Mouse (Mus musculus) midbrain, embryonic 15.5 days (tissue): Measurements from ENCODE around the gene Abca7. TPM values are rescaled to one million over a fixed set of nuclear protein-coding genes. Genes with fewer than 3 reads are reported as not detected.

ENCODE experiments used
- ATAC-seq: fragments of 200-750 bp; cut with Nextera tagmentation; replicated peaks from 2 replicates; pipeline ENCODE4 v1.8.0; 2017; ENCODE audit warnings: moderate TSS enrichment
- H3K27ac ChIP-seq: fragments of 300-500 bp; sonication (generic); 2 replicates; pipeline ENCODE4 v1.5.1; 2015; ENCODE audit warnings: mild to moderate bottlenecking, inconsistent platforms
- H3K27me3 ChIP-seq: fragments of 300-500 bp; sonication (generic); replicated peaks from 2 replicates; pipeline ENCODE4 v1.6.1; 2015; ENCODE audit warnings: inconsistent platforms
- H3K36me3 ChIP-seq: fragments of 300-500 bp; sonication (generic); replicated peaks from 2 replicates; pipeline ENCODE4 v1.6.1; 2015; ENCODE audit warnings: inconsistent platforms
- H3K4me1 ChIP-seq: fragments of 300-500 bp; sonication (generic); 2 replicates; pipeline ENCODE4 v1.6.1; 2015; ENCODE audit warnings: inconsistent platforms
- H3K4me2 ChIP-seq: fragments of 300-500 bp; sonication (generic); 2 replicates; pipeline ENCODE4 v1.6.1; 2015; ENCODE audit warnings: inconsistent platforms, mild to moderate bottlenecking, moderate library complexity
- H3K4me3 ChIP-seq: fragments of 300-500 bp; sonication (generic); 2 replicates; pipeline ENCODE4 v1.5.1; 2015; ENCODE audit warnings: mild to moderate bottlenecking, inconsistent platforms
- H3K9ac ChIP-seq: fragments of 300-500 bp; sonication (generic); 2 replicates; pipeline ENCODE4 v1.6.1; 2015; ENCODE audit warnings: mild to moderate bottlenecking, inconsistent platforms
- H3K9me3 ChIP-seq: fragments of 300-500 bp; sonication (generic); 2 replicates; pipeline ENCODE4 v1.6.1; 2016; ENCODE audit warnings: inconsistent platforms
- WGBS: fragments of 180-500 bp; shearing (Covaris S2); methylation state at CpG from one replicate; pipeline ENCODE4 v1.1.7; 2015; ENCODE audit warnings: mixed read lengths; 5-methylcytosine and 5-hydroxymethylcytosine counted together
- polyA plus RNA-seq: library from polyadenylated mRNA; unstranded; fragments of >200 nt; fragmentation: Nextera tagmentation; extraction: Ambion mirVana; gene quantifications from 2 replicates; pipeline ENCODE4 v1.2.1, GENCODE M21; 2015

The Abca7 gene
- polyA plus RNA-seq, 1 experiment from 2014 or later = 4.8 TPM

DNA sequence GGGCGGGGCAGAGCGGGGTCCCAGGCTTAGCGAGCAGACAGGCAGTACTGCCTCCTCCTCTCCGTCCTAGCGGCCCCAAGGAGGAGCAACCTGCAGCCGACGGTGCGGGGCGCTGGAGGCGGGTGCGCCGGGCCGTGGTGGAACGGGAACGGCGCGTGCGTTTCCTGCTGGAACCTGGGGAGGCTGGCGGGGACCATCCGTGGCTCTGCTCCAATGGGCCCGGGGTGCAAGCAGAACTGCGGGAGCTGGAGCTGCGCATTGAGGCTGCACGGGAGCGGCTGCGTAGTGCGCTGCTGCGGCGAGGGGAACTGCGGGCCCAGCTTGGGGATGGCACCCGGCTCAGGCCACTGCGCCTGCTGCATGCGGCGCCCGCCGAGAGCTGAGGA, 19.6 kb upstream of the Abca7 start:
- H3K27me3 ChIP-seq = peaks cover 15% of the 10 kb centered on the region
- no peak overlapping the region for H3K4me3 ChIP-seq
- H3K9me3 ChIP-seq = no peaks in the 10 kb centered on the region
- no peak overlapping the region for H3K9ac ChIP-seq
- no peak overlapping the region for H3K4me2 ChIP-seq
- no peak overlapping the region for H3K27ac ChIP-seq
- 74% methylated on average over 36 of the region's 36 CpGs for WGBS
- H3K4me1 ChIP-seq = peaks cover 10% of the 10 kb centered on the region; the same call in 1 of the 2 replicates
- peaks cover 42% of the 10 kb centered on the region for H3K36me3 ChIP-seq
- no peak for ATAC-seq

- Histone ChIP-seq H3K27ac (no peak overlapping the region), H3K27me3 (peaks cover 9% of the 10 kb centered on the region; the same call in 1 of the 2 replicates), H3K4me1 (peaks cover 14% of the 10 kb centered on the region), H3K4me2 (no peak overlapping the region), H3K9me3 (no peaks in the 10 kb centered on the region), H3K9ac (no peak overlapping the region), H3K4me3 (no peak overlapping the region), H3K36me3 (peaks cover 42% of the 10 kb centered on the region)
- no peak for ATAC-seq
- WGBS = 79% methylated on average over 28 of the region's 28 CpGs
Measured at GRCm38 (mm10) chr10:79977324-79977723, 19.0 kb upstream of the Abca7 start.

DNA sequence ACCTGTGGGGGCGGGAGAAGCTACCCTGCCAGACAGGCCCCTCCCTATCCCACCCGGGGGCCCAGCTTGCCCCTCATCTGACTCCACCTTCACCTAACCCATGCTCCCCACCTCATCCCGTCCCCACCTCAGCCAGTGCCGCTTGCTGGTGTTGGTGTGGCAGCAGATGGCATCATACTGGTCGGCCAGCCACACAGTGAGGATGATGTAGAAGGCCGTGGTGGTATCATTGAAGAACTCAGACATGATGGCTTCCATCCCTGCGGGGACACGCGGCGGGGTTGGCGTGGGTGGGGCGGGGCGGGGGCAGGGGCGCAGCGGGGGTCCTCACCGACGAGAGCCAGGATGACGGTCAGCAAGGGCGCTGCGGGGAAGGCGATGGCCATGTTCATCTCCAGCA, 18.2 kb upstream of the Abca7 start:
- 94% methylated on average over 21 of the region's 21 CpGs for WGBS
- no peak overlapping the region for H3K4me3 ChIP-seq
- H3K9me3 ChIP-seq = no peaks in the 10 kb centered on the region
- ATAC-seq = no peak
- H3K4me2 ChIP-seq = no peak overlapping the region
- H3K27me3 ChIP-seq = peaks cover 1% of the 10 kb centered on the region; the same call in 1 of the 2 replicates
- no peak overlapping the region for H3K9ac ChIP-seq
- peaks cover 42% of the 10 kb centered on the region for H3K36me3 ChIP-seq
- no peak overlapping the region for H3K27ac ChIP-seq
- H3K4me1 ChIP-seq = peaks cover 21% of the 10 kb centered on the region

DNA sequence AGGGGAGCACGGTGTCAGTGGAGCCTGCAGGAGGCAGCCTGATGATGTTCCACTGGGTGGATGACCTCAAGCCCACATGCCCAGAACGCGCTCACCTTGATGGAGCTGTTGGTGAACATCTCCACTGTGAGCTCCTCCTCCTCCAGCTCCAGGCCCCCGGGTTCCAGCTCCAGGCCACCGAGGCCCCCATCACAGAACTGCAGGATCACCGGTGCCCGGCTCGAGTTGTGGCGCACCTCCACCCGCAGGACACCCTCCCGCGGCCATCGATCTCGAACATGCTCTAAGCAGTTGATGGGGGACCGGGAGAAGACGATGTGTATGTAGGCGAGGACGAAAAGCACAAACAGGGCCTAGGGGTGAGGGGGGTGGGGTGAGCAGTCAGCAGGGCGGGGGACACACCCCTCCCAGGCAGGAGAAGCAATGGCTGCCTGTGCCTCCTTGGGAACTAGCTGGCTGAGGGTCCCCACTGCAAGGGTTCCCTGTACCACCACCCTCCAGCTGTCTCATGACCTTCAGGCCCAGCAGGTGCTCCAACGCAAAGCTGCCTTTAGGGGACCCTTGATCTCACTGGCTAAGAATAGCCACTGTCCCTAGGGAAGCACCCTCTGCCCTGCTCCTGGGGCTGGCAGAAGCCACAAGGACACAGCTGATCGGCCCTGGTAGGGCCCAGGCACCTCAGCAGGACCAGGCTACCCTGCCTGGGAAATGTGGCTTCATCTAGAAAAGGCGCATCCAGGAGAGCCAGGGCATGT, 16.7 kb upstream of the Abca7 start:
- Histone ChIP-seq H3K4me1 (peaks cover 28% of the 10 kb centered on the region), H3K9ac (no peak overlapping the region), H3K27me3 (no peaks in the 10 kb centered on the region), H3K36me3 (peaks cover 42% of the 10 kb centered on the region), H3K27ac (no peak overlapping the region), H3K4me2 (no peak overlapping the region), H3K4me3 (no peak overlapping the region), H3K9me3 (no peaks in the 10 kb centered on the region)
- 91% methylated on average over 22 of the region's 22 CpGs for WGBS
- no peak for ATAC-seq

GRCm38 (mm10) chr10:79983205-79983604, 13.1 kb upstream of the Abca7 start:
- 71% methylated on average over 5 of the region's 5 CpGs for WGBS
- no peaks in the 10 kb centered on the region for H3K9me3 ChIP-seq
- H3K4me3 ChIP-seq = peak overlapping the region; percentile 74
- no peak for ATAC-seq
- peak overlapping the region; percentile 93 for H3K27ac ChIP-seq
- H3K9ac ChIP-seq = peak overlapping the region; percentile 89
- H3K4me1 ChIP-seq = peaks cover 47% of the 10 kb centered on the region
- H3K4me2 ChIP-seq = peak overlapping the region; percentile 79
- peaks cover 12% of the 10 kb centered on the region for H3K36me3 ChIP-seq
- peaks cover 15% of the 10 kb centered on the region for H3K27me3 ChIP-seq

GRCm38 (mm10) chr10:79983670-79984069, 12.6 kb upstream of the Abca7 start:
- no peaks in the 10 kb centered on the region for H3K9me3 ChIP-seq
- peak overlapping the region; percentile 79 for H3K4me2 ChIP-seq
- peaks cover 51% of the 10 kb centered on the region for H3K4me1 ChIP-seq
- H3K9ac ChIP-seq = peak overlapping the region; percentile 89
- 3% methylated on average over 18 of the region's 21 CpGs for WGBS
- H3K4me3 ChIP-seq = peak overlapping the region; percentile 74
- ATAC-seq = no peak
- peak overlapping the region; percentile 93 for H3K27ac ChIP-seq
- H3K27me3 ChIP-seq = peaks cover 20% of the 10 kb centered on the region
- H3K36me3 ChIP-seq = peaks cover 8% of the 10 kb centered on the region

DNA sequence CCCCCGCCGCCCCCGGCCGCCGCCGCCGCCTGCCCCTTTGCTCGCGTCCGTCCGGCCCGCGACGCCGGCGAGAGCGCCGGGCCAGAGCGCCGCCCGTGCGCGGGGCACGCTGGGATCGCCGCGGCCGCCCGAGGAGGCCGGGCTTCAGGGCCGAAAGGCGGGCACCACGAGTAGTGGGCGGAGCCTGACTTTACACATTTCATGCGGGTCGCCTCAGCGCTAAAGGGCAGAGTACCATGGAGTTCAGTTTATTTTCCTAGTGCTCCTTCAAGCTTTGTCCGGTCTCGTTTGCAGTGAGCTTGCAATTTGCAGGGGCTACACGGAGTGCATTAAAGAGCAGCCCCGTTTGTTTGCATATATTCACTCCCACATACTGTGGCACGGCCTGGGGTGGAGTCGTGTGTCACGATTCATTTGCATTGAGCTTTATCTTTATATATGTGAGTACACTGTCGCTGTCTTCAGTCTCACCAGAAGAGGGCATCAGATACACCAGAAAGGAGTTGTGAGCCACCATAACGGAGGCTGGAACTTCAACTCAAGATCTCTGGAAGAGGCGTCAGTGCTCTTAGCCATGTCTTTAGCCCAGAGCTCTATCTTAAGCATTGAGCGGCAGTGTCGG, 12.0 kb upstream of the Abca7 start, which contains the start of gene Tmem259:
Tmem259 (minus strand) TSS at position 136 of the 622 bp plus-strand sequence.
- WGBS = under 1% methylated on average over 48 of the region's 49 CpGs
- peak within 1 kb of the TSS; percentile 79 for H3K4me2 ChIP-seq
- peaks cover 26% of the 10 kb centered on the region for H3K27me3 ChIP-seq
- H3K36me3 ChIP-seq = 0 out of 2 replicates have a peak, but pooled peaks cover 1% of the 10 kb centered on the region
- H3K4me1 ChIP-seq = peaks cover 55% of the 10 kb centered on the region
- ATAC-seq = peak; percentile 83
- H3K27ac ChIP-seq = peak within 1 kb of the TSS; percentile 93
- H3K9ac ChIP-seq = peak within 1 kb of the TSS; percentile 89
- H3K9me3 ChIP-seq = no peaks in the 10 kb centered on the region
- peak within 1 kb of the TSS; percentile 74 for H3K4me3 ChIP-seq

- Histone ChIP-seq H3K4me2 (peak overlapping the region; percentile 79), H3K9me3 (no peaks in the 10 kb centered on the region), H3K27me3 (peaks cover 32% of the 10 kb centered on the region), H3K36me3 (no peaks in the 10 kb centered on the region), H3K9ac (peak overlapping the region; percentile 89), H3K4me3 (peak overlapping the region; percentile 74), H3K27ac (peak overlapping the region; percentile 93), H3K4me1 (peaks cover 55% of the 10 kb centered on the region)
- WGBS = under 1% methylated on average over 22 of the region's 22 CpGs
- peak; percentile 94 for ATAC-seq
Measured at GRCm38 (mm10) chr10:79984871-79985270, 11.4 kb upstream of the Abca7 start.

DNA sequence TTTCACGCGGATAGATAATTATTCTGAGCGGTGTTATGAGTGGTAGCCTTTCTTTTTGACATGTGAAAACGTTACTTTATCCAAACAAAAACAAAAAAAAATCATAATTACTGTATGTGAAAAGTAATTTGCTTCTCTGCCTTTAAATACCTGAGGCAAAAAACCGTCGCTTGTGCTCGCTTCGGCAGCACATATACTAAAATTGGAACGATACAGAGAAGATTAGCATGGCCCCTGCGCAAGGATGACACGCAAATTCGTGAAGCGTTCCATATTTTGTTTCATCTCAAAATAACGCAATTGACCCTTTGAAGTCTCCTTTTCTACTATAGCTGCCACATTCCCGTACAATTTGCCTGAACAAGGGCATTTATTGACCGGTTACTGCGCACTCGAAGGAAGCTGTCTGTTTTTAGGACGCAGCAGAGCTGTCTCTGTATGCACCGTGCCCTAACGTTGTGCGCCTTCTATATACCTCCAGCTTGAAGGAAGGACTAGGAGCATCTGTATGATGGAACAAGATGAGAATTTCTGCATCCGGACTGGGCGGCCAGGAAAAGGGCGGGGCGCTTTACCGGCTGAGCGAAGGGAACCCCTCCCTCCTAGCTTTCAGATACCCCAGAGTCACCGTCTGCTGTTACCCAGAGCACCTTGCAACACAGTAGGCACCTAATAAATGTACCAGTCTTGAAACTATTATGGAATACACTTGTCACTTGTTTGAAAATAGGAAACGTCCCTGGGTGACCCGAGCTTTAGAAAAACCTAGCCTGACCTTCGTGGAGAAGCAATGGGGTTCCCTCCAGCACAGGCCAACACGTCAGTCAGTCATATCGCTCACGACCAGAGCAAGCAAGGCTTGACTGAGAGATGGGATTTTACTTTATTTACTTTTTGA, 10.7 kb upstream of the Abca7 start:
- H3K27me3 ChIP-seq = peaks cover 35% of the 10 kb centered on the region
- peak overlapping the region; percentile 74 for H3K4me3 ChIP-seq
- peak overlapping the region; percentile 93 for H3K27ac ChIP-seq
- ATAC-seq = peak; percentile 15; the same call in 1 of the 2 replicates
- H3K9ac ChIP-seq = peak overlapping the region; percentile 64
- WGBS = 2% methylated on average over 35 of the region's 35 CpGs
- no peaks in the 10 kb centered on the region for H3K36me3 ChIP-seq
- peaks cover 55% of the 10 kb centered on the region for H3K4me1 ChIP-seq
- H3K9me3 ChIP-seq = no peaks in the 10 kb centered on the region
- H3K4me2 ChIP-seq = peak overlapping the region; percentile 79

GRCm38 (mm10) chr10:79986232-79986878, 9.9 kb upstream of the Abca7 start:
- Histone ChIP-seq H3K9ac (peak overlapping the region; percentile 64), H3K4me3 (peak overlapping the region; percentile 74), H3K4me1 (peaks cover 48% of the 10 kb centered on the region), H3K9me3 (no peaks in the 10 kb centered on the region), H3K36me3 (no peaks in the 10 kb centered on the region), H3K27ac (peak overlapping the region; percentile 93), H3K27me3 (peaks cover 42% of the 10 kb centered on the region), H3K4me2 (peak overlapping the region; percentile 79)
- no peak for ATAC-seq
- WGBS = 44% methylated on average over 6 of the region's 6 CpGs

DNA sequence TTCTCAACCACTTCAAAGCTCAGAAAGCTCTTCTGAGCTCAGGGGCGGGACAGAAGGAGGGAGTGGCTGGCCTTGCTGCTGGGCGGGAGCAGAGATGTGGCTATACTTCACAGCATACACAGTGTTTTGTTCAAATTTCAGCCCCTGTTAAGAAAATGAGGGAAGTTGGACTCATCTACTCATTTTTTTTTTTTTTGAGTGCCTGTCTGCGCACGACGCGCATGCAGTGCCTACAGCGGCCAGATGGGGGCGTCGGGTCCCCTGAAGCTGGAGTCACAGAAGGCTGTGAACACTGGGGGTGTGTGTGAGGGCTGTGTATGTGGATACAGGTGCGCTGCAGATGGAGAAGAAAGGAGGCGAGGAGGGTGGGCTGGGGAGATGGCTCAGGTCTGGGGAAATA, 9.3 kb upstream of the Abca7 start:
- no peak overlapping the region for H3K9ac ChIP-seq
- no peaks in the 10 kb centered on the region for H3K9me3 ChIP-seq
- peak overlapping the region; percentile 19 for H3K4me2 ChIP-seq
- peaks cover 43% of the 10 kb centered on the region for H3K4me1 ChIP-seq
- 3% methylated on average over 11 of the region's 11 CpGs for WGBS
- no peak for ATAC-seq
- H3K36me3 ChIP-seq = no peaks in the 10 kb centered on the region
- H3K4me3 ChIP-seq = peak overlapping the region; percentile 8; the same call in 1 of the 2 replicates
- no peak overlapping the region for H3K27ac ChIP-seq
- peaks cover 42% of the 10 kb centered on the region for H3K27me3 ChIP-seq
